Mouse (Mus musculus): ENCODE data around the gene Cpt1c. TPM values are rescaled to one million over a fixed set of nuclear protein-coding genes. Genes with fewer than 3 reads are reported as not detected.

The Cpt1c gene
- polyA plus RNA-seq, 1 experiment from 2014 or later: 44.1 TPM

- Histone ChIP-seq H3K9me3 (no peaks in the 10 kb centered on the region), H3K4me2 (replicated peaks) (no peak overlapping the region), H3K27me3 (replicated peaks) (peaks cover under 1% of the 10 kb centered on the region; the same call in 1 of the 2 replicates), H3K27ac (no peak overlapping the region), H3K36me3 (peaks cover 33% of the 10 kb centered on the region), H3K4me1 (peaks cover 4% of the 10 kb centered on the region), H3K4me3 (no peak overlapping the region), H3K9ac (no peak overlapping the region)
- no peak for ATAC-seq (ENCODE audit: low FRiP score, low read depth)
- WGBS: 72% methylated on average over 20 of the region's 20 CpGs
Observed at GRCm38 (mm10) chr7:44957183-44957835, 17.3 kb downstream of the Cpt1c start.

- H3K9me3 ChIP-seq: no peaks in the 10 kb centered on the region
- 55% methylated on average over 6 of the region's 6 CpGs for WGBS
- no peak overlapping the region for H3K9ac ChIP-seq
- peaks cover 22% of the 10 kb centered on the region for H3K36me3 ChIP-seq
- H3K4me1 ChIP-seq: peaks cover 12% of the 10 kb centered on the region
- peaks cover 11% of the 10 kb centered on the region for H3K27me3 ChIP-seq (replicated peaks)
- no peak overlapping the region for H3K27ac ChIP-seq
- no peak overlapping the region for H3K4me3 ChIP-seq
- no peak for ATAC-seq (ENCODE audit: low FRiP score, low read depth)
- H3K4me2 ChIP-seq (replicated peaks): no peak overlapping the region
Observed at GRCm38 (mm10) chr7:44956266-44956665, 18.4 kb downstream of the Cpt1c start.

GRCm38 (mm10) chr7:44955628-44956027, 19.0 kb downstream of the Cpt1c start:
- peaks cover 17% of the 10 kb centered on the region for H3K27me3 ChIP-seq (replicated peaks)
- peaks cover 16% of the 10 kb centered on the region for H3K36me3 ChIP-seq
- H3K27ac ChIP-seq: no peak overlapping the region
- ATAC-seq (ENCODE audit: low FRiP score, low read depth): no peak
- no peak overlapping the region for H3K4me2 ChIP-seq (replicated peaks)
- H3K9me3 ChIP-seq: no peaks in the 10 kb centered on the region
- H3K4me3 ChIP-seq: no peak overlapping the region
- H3K9ac ChIP-seq: no peak overlapping the region
- H3K4me1 ChIP-seq: peaks cover 12% of the 10 kb centered on the region
- 59% methylated on average over 5 of the region's 5 CpGs for WGBS

GRCm38 (mm10) chr7:44954091-44954885, 20.4 kb downstream of the Cpt1c start:
- H3K27ac ChIP-seq: no peak overlapping the region
- H3K27me3 ChIP-seq (replicated peaks): peaks cover 30% of the 10 kb centered on the region
- H3K4me3 ChIP-seq: no peak overlapping the region
- ATAC-seq (ENCODE audit: low FRiP score, low read depth): no peak
- H3K4me1 ChIP-seq: peaks cover 12% of the 10 kb centered on the region
- no peaks in the 10 kb centered on the region for H3K9me3 ChIP-seq
- H3K4me2 ChIP-seq (replicated peaks): no peak overlapping the region
- H3K9ac ChIP-seq: no peak overlapping the region
- peaks cover 7% of the 10 kb centered on the region; the same call in 1 of the 2 replicates for H3K36me3 ChIP-seq
- 85% methylated on average over 12 of the region's 12 CpGs for WGBS

- H3K4me3 ChIP-seq: no peak overlapping the region
- H3K27ac ChIP-seq: no peak overlapping the region
- H3K9me3 ChIP-seq: no peaks in the 10 kb centered on the region
- H3K9ac ChIP-seq: no peak overlapping the region
- no peak for ATAC-seq (ENCODE audit: low FRiP score, low read depth)
- peaks cover 34% of the 10 kb centered on the region for H3K27me3 ChIP-seq (replicated peaks)
- H3K36me3 ChIP-seq: no peaks in the 10 kb centered on the region
- H3K4me1 ChIP-seq: peaks cover 12% of the 10 kb centered on the region
- no peak overlapping the region for H3K4me2 ChIP-seq (replicated peaks)
- 54% methylated on average over 14 of the region's 14 CpGs for WGBS
Observed at GRCm38 (mm10) chr7:44953561-44953960, 21.1 kb downstream of the Cpt1c start.

- H3K9me3 ChIP-seq: no peaks in the 10 kb centered on the region
- H3K9ac ChIP-seq: peak overlapping the region; percentile 65
- peak overlapping the region; percentile 77 for H3K4me2 ChIP-seq (replicated peaks)
- no peaks in the 10 kb centered on the region for H3K36me3 ChIP-seq
- H3K4me3 ChIP-seq: peak overlapping the region; percentile 44
- H3K4me1 ChIP-seq: peaks cover 12% of the 10 kb centered on the region
- WGBS: 7% methylated on average over 24 of the region's 24 CpGs
- H3K27ac ChIP-seq: no peak overlapping the region
- ATAC-seq (ENCODE audit: low FRiP score, low read depth): peak; percentile 85
- H3K27me3 ChIP-seq (replicated peaks): peaks cover 39% of the 10 kb centered on the region
Observed at GRCm38 (mm10) chr7:44952611-44953306, 21.9 kb downstream of the Cpt1c start.

GRCm38 (mm10) chr7:44951960-44952359, 22.7 kb downstream of the Cpt1c start:
- peak overlapping the region; percentile 77 for H3K4me2 ChIP-seq (replicated peaks)
- peak; percentile 38 for ATAC-seq (ENCODE audit: low FRiP score, low read depth)
- H3K27ac ChIP-seq: no peak overlapping the region
- peak overlapping the region; percentile 65 for H3K9ac ChIP-seq
- WGBS: under 1% methylated on average over 10 of the region's 10 CpGs
- H3K36me3 ChIP-seq: no peaks in the 10 kb centered on the region
- H3K9me3 ChIP-seq: no peaks in the 10 kb centered on the region
- H3K4me3 ChIP-seq: peak overlapping the region; percentile 44
- peaks cover 12% of the 10 kb centered on the region for H3K4me1 ChIP-seq
- peaks cover 39% of the 10 kb centered on the region for H3K27me3 ChIP-seq (replicated peaks)

GRCm38 (mm10) chr7:44949922-44950321, 24.7 kb downstream of the Cpt1c start:
- no peak overlapping the region for H3K27ac ChIP-seq
- no peak overlapping the region for H3K4me3 ChIP-seq
- no peak overlapping the region for H3K9ac ChIP-seq
- 75% methylated on average over 6 of the region's 6 CpGs for WGBS
- no peaks in the 10 kb centered on the region for H3K9me3 ChIP-seq
- H3K4me2 ChIP-seq (replicated peaks): no peak overlapping the region
- H3K27me3 ChIP-seq (replicated peaks): peaks cover 39% of the 10 kb centered on the region
- no peak for ATAC-seq (ENCODE audit: low FRiP score, low read depth)
- H3K4me1 ChIP-seq: peaks cover 12% of the 10 kb centered on the region
- H3K36me3 ChIP-seq: no peaks in the 10 kb centered on the region

GRCm38 (mm10) chr7:44942904-44943303, 31.7 kb downstream of the Cpt1c start, which contains the start of gene Tsks:
Tsks (plus strand) TSS chr7:44943204.
- WGBS: 82% methylated on average over 7 of the region's 7 CpGs
- H3K4me3 ChIP-seq: no peak within 1 kb of the TSS
- H3K36me3 ChIP-seq: no peaks in the 10 kb centered on the region
- no peaks in the 10 kb centered on the region for H3K9me3 ChIP-seq
- no peak within 1 kb of the TSS for H3K27ac ChIP-seq
- no peak for ATAC-seq (ENCODE audit: low FRiP score, low read depth)
- no peaks in the 10 kb centered on the region for H3K4me1 ChIP-seq
- no peak within 1 kb of the TSS for H3K4me2 ChIP-seq (replicated peaks)
- no peak within 1 kb of the TSS for H3K9ac ChIP-seq
- no peaks in the 10 kb centered on the region for H3K27me3 ChIP-seq (replicated peaks)

- no peak overlapping the region for H3K4me3 ChIP-seq
- H3K27ac ChIP-seq: no peak overlapping the region
- H3K4me2 ChIP-seq (replicated peaks): no peak overlapping the region
- H3K4me1 ChIP-seq: no peaks in the 10 kb centered on the region
- H3K27me3 ChIP-seq (replicated peaks): no peaks in the 10 kb centered on the region
- WGBS: 91% methylated on average over 4 of the region's 4 CpGs
- no peaks in the 10 kb centered on the region for H3K9me3 ChIP-seq
- no peak overlapping the region for H3K9ac ChIP-seq
- no peaks in the 10 kb centered on the region for H3K36me3 ChIP-seq
- no peak for ATAC-seq (ENCODE audit: low FRiP score, low read depth)
Observed at GRCm38 (mm10) chr7:44938680-44939079, 36.0 kb downstream of the Cpt1c start.

GRCm38 (mm10) chr7:44929204-44930151, 45.2 kb downstream of the Cpt1c start, which contains the start of gene Ap2a1:
Ap2a1 (minus strand) TSS chr7:44929496.
- under 1% methylated on average over 84 of the region's 84 CpGs for WGBS
- no peaks in the 10 kb centered on the region for H3K27me3 ChIP-seq (replicated peaks)
- no peaks in the 10 kb centered on the region for H3K9me3 ChIP-seq
- H3K4me2 ChIP-seq (replicated peaks): peak within 1 kb of the TSS; percentile 85
- H3K27ac ChIP-seq: peak within 1 kb of the TSS; percentile 90
- peak within 1 kb of the TSS; percentile 94 for H3K4me3 ChIP-seq
- H3K36me3 ChIP-seq: peaks cover 12% of the 10 kb centered on the region
- H3K4me1 ChIP-seq: peaks cover 20% of the 10 kb centered on the region
- peak; percentile 99 for ATAC-seq (ENCODE audit: low FRiP score, low read depth)
- peak within 1 kb of the TSS; percentile 95 for H3K9ac ChIP-seq
